Mouse (Mus musculus) megakaryocyte, embryonic 14.5 days (primary cell): Measurements from ENCODE around the gene Hic1.

Experiments
- FLI1 ChIP-seq: IDR thresholded peaks from 2 replicates; pipeline ENCODE4 v1.6.1; 2012; ENCODE audit warnings: low read length, inconsistent platforms, mixed read lengths
- GATA1 ChIP-seq: IDR thresholded peaks from 3 replicates; pipeline ENCODE4 v1.6.1; 2012; ENCODE audit warnings: mixed read lengths, low read length, inconsistent platforms, borderline replicate concordance

DNA sequence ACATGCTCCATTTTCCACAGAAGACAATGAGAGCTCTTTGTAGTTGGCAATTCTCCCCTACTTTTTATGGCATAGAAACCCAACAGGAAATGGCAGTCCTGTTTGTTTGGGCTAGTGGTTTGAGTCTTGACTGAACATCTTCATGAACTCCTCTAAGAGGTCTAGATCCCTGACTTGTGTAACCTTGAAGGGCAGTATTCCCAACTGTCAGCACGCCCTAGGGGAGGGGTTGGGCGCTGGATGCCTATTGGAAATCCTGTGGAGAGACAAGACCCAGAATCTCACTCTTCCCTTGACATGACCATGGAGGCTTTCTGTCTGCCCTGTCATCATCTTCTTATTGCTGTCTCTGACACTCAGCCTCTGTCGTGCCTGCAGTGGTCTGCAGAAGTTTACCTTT is 49.5 kb downstream of the Hic1 start:
- TF ChIP-seq GATA1 = no peak
- TF ChIP-seq FLI1 = no peak
